Mouse (Mus musculus) retina, embryonic 14.5 days (tissue): ENCODE results near the gene Ero1lb.

Experiments
- DNase-seq: peaks from one replicate; pipeline ENCODE4 v3.0.0-alpha.2; 2015; ENCODE audit warnings: low spot score

Gene Ero1lb

GRCm38 (mm10) chr13:12565621-12566390 is at the start of gene Ero1lb:
TSS of gene Ero1lb (plus strand) at chr13:12565874.
- peak; percentile 99 for DNase-seq

GRCm38 (mm10) chr13:12519371-12519770 is 46.3 kb upstream of the Ero1lb start:
- DNase-seq, result no peak

GRCm38 (mm10) chr13:12519955-12520584 is 45.6 kb upstream of the Ero1lb start, which contains the start of gene Edaradd:
TSS of gene Edaradd (minus strand) at chr13:12520438.
- DNase-seq, result peak; percentile 77

GRCm38 (mm10) chr13:12522346-12522745 is 43.3 kb upstream of the Ero1lb start:
- no peak for DNase-seq

- DNase-seq, result no peak
These were observed 40.0 kb upstream of the Ero1lb start for GRCm38 (mm10) chr13:12525678-12526077.

- DNase-seq, result no peak
These were observed 31.0 kb upstream of the Ero1lb start for GRCm38 (mm10) chr13:12534628-12535027.

GRCm38 (mm10) chr13:12537971-12538370 is 27.7 kb upstream of the Ero1lb start:
- peak; percentile 16 for DNase-seq

- DNase-seq, result peak; percentile 13
These were observed 26.0 kb upstream of the Ero1lb start for GRCm38 (mm10) chr13:12539716-12540115.

GRCm38 (mm10) chr13:12540119-12540518 is 25.6 kb upstream of the Ero1lb start:
- no peak for DNase-seq

GRCm38 (mm10) chr13:12542006-12542981 is 23.4 kb upstream of the Ero1lb start:
- peak; percentile 82 for DNase-seq

- no peak for DNase-seq
These were observed 22.4 kb upstream of the Ero1lb start for GRCm38 (mm10) chr13:12543246-12543645.

- no peak for DNase-seq
These were observed 21.6 kb upstream of the Ero1lb start for GRCm38 (mm10) chr13:12543880-12544568.

- no peak for DNase-seq
These were observed 11.5 kb upstream of the Ero1lb start for GRCm38 (mm10) chr13:12554211-12554610.

GRCm38 (mm10) chr13:12559044-12559443 is 6.6 kb upstream of the Ero1lb start:
- no peak for DNase-seq

- DNase-seq, result no peak
These were observed 6.1 kb upstream of the Ero1lb start for GRCm38 (mm10) chr13:12559462-12560120.

- DNase-seq, result no peak
These were observed 3.9 kb upstream of the Ero1lb start for GRCm38 (mm10) chr13:12561729-12562128.

GRCm38 (mm10) chr13:12562256-12562655 is 3.4 kb upstream of the Ero1lb start:
- no peak for DNase-seq

GRCm38 (mm10) chr13:12567936-12568335 is 2.3 kb downstream of the Ero1lb start:
- DNase-seq, result no peak

- DNase-seq, result no peak
These were observed 3.2 kb downstream of the Ero1lb start for GRCm38 (mm10) chr13:12568597-12569469.

- DNase-seq, result peak; percentile 5
These were observed 4.1 kb downstream of the Ero1lb start for GRCm38 (mm10) chr13:12569741-12570140.
